Mouse (Mus musculus) liver, postnatal 0 days (tissue): ENCODE data around the gene Gm527.

Experiments used
- CTCF ChIP-seq: sonication (generic); IDR thresholded peaks from 2 replicates; pipeline ENCODE4 v1.5.1; 2016; ENCODE audit warnings: antibody characterized with exemption, low read depth
- EP300 ChIP-seq: IDR thresholded peaks from 2 replicates; pipeline ENCODE4 v1.6.1; 2016; ENCODE audit warnings: antibody characterized with exemption, low read depth, mild to moderate bottlenecking

- TF ChIP-seq CTCF, result no peak
- no peak for TF ChIP-seq EP300
Measured at GRCm38 (mm10) chr12:64972063-64972462, 54.4 kb downstream of the Gm527 start.
